Mouse (Mus musculus): ENCODE measurements around the gene Vmn2r90. TPM values are rescaled to one million over a fixed set of nuclear protein-coding genes. Genes with fewer than 3 reads are reported as not detected.
"Not testable (repeated sequence)": the region's sequence is repeated elsewhere in the genome, so short reads cannot be mapped to it uniquely, and the experiment has no call there.

Vmn2r90 gene
- not detected in 2 replicates for polyA plus RNA-seq (2012; ENCODE audit: insufficient read depth, insufficient read length, missing spikeins)

DNA sequence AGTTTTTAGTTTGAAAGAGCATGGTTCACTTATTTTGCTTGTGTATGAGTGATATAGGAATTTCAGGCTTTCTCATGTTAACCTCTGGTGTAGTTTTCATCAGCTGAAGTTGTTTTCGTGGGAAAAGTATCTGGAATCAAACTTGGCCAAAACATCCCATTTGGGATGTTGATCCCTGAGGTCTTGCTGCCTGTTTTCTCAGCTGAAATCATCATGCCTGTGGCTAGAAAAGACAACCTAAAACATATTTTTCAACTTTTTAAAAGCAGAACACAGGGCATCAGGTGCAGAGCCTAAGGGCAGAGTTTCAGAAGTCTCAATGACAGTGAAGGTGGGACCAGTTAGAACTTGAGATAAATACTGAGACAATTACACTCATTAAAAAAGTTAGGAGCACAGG is at the start of gene Vmn2r90:
Gene Vmn2r90 (plus strand): TSS at position 301 of the 400 bp plus-strand sequence.
- no peak within 1 kb of the TSS for H3K27ac ChIP-seq (ENCODE audit: insufficient read depth, low read depth, low read length)
- H3K4me1 ChIP-seq (ENCODE audit: control insufficient read depth, insufficient read depth, low read length) = peaks cover 2% of the 10 kb centered on the region; the same call in 1 of the 2 replicates
- no peak for TF ChIP-seq POLR2A (IDR thresholded peaks at IDR 0.05; ENCODE audit: borderline replicate concordance, low read depth, low read length)
- no peak for TF ChIP-seq CTCF (IDR thresholded peaks at IDR 0.05; ENCODE audit: low read depth, low read length)
- H3K4me3 ChIP-seq (ENCODE audit: insufficient read depth, low read length) = no peak within 1 kb of the TSS

DNA sequence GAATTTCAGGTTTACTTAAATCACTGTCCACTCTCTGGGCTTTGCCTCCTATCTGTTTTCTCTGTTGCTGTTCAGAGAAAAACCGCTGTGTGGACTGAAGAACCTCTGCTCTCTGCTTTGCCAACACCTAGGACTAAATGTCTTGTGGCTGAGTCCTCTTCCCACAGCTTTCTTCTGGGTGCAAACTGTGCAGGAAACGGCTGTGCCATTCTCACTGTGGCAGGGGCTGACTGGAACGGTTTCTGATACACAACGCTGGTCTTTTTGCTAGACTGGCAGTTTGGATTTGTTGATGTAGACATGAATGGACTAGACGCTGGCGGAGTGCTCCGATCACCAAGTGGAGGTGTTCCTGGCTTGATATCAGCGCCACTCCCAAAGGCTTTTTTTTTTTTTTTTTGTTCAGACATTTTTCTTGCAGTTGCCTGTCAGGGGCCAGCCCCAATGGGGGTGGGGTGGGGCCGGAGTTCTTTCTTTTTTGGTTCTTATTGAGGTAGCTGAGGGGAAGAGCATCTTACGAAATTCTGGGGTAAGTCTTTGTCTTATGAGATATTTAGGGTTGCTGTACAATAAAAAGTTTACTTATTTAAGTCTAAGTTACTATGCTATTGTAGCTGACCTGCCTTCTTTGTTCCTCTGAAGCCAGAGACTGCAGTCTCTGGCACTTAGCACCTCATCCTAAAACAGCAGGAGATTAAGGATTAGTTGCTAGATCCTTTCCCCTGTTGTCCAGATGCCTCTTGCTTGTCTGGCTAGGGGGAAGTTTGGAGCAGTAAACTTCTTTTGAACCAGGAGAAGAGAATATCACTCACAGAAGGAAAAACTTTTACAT is 48.3 kb upstream of the Vmn2r90 start:
- Histone ChIP-seq H3K27ac (ENCODE audit: insufficient read depth, low read depth, low read length) (no peak overlapping the region), H3K4me1 (ENCODE audit: control insufficient read depth, insufficient read depth, low read length) (no peaks in the 10 kb centered on the region), H3K4me3 (ENCODE audit: insufficient read depth, low read length) (no peak overlapping the region)
- TF ChIP-seq CTCF (IDR thresholded peaks at IDR 0.05; ENCODE audit: low read depth, low read length) (no peak), POLR2A (IDR thresholded peaks at IDR 0.05; ENCODE audit: borderline replicate concordance, low read depth, low read length) (no peak)

DNA sequence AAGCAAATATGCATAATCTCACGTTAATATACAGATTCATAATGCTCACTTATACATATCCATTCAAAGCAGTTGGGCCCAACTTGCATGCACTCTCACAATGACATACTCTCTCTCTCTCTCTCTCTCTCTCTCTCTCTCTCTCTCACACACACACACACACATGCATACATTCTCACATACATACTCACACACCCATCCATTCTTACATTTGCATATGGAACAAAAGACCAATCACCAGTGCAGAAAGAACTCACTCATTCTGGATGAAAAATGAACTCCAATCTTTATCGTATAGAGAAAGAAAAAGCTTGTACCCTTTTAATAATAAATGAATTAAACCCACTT is 47.7 kb upstream of the Vmn2r90 start:
- TF ChIP-seq POLR2A (IDR thresholded peaks at IDR 0.05; ENCODE audit: borderline replicate concordance, low read depth, low read length) (no peak), CTCF (IDR thresholded peaks at IDR 0.05; ENCODE audit: low read depth, low read length) (no peak)
- no peak overlapping the region for H3K4me3 ChIP-seq (ENCODE audit: insufficient read depth, low read length)
- H3K27ac ChIP-seq (ENCODE audit: insufficient read depth, low read depth, low read length) = no peak overlapping the region
- no peaks in the 10 kb centered on the region for H3K4me1 ChIP-seq (ENCODE audit: control insufficient read depth, insufficient read depth, low read length)

DNA sequence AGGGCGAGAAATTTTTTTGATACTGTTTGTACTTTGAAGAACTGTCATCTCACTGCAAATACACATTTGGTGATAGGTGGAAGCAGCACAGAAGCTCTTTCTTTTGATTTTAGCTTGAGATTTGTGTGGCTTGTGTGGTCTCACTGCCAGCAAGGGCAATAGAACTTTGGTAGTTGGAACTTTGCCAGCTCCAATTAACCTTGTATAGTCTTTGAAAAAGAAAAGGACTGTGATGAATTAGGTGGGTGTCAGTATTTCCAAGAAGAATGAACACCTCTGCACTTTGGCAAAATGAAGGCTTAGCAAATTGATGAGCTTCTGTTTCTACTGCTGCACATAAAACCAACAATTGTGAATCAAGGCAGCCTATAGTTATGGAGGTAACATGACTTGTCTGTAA is 24.8 kb upstream of the Vmn2r90 start:
- Histone ChIP-seq H3K4me3 (ENCODE audit: insufficient read depth, low read length) (no peak overlapping the region), H3K27ac (ENCODE audit: insufficient read depth, low read depth, low read length) (no peak overlapping the region), H3K4me1 (ENCODE audit: control insufficient read depth, insufficient read depth, low read length) (no peaks in the 10 kb centered on the region)
- TF ChIP-seq CTCF (IDR thresholded peaks at IDR 0.05; ENCODE audit: low read depth, low read length) = no peak
- no peak for TF ChIP-seq POLR2A (IDR thresholded peaks at IDR 0.05; ENCODE audit: borderline replicate concordance, low read depth, low read length)

DNA sequence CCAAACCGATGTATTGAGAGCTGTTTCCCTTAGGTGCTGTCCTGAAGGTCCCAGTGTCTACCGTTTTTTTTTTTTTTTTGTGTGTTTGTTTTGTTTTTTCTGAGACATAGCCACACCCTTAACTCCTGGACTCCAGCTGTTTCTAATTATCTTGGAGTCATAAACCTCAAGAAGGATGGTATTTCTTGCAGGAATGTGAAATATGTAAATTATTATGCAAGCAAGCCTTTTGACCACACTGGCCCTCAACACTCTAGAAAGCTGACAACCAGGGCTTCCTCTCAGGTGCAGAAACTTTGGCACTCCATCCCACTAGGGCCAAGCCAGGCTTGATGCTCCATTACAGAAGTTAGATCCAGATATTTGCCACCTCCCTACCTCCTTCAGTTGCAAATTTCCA is 12.9 kb upstream of the Vmn2r90 start:
- Histone ChIP-seq H3K4me3 (ENCODE audit: insufficient read depth, low read length) (no peak overlapping the region), H3K27ac (ENCODE audit: insufficient read depth, low read depth, low read length) (no peak overlapping the region), H3K4me1 (ENCODE audit: control insufficient read depth, insufficient read depth, low read length) (no peaks in the 10 kb centered on the region)
- no peak for TF ChIP-seq POLR2A (IDR thresholded peaks at IDR 0.05; ENCODE audit: borderline replicate concordance, low read depth, low read length)
- no peak for TF ChIP-seq CTCF (IDR thresholded peaks at IDR 0.05; ENCODE audit: low read depth, low read length)

DNA sequence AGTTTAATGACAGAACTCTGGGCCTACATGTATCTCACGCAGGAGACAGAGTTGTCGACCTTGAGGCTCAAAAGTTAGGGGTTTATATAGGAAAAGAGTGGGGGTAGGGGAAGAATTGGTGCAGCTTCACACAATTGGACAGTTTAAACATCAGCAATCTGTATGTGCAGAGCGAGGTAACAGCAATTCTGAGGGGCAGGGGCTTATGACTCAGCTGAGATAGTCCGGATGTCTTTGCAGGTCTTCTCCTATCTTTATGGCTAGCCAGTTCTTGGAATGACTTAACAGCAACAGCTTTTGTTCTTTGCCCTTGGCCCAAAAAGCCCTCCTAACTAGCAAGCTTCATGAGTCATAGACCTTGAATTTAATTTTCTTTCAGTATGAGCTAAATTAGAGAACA is 28.8 kb downstream of the Vmn2r90 start:
- not testable (repeated sequence) for H3K4me3 ChIP-seq (ENCODE audit: insufficient read depth, low read length); H3K4me1 ChIP-seq (ENCODE audit: control insufficient read depth, insufficient read depth, low read length); H3K27ac ChIP-seq (ENCODE audit: insufficient read depth, low read depth, low read length)

DNA sequence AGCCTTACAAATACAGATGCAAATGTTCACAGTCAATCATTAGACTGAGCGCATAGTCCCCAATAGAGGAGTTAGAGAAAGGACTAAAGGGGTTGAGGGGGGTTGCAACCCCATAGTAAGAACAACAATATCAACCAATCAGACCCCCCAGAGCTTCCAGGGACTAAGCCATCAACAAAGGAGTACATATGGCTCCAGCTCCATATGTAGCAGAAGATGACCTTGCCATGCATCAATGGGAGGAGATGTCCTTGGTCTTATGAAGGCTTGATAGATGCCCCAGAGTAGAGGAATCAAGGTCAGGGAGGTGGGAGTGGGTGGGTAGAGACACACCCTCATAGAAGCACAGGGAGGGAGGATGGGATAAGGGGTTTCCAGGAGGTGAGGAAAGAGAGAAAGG is 35.1 kb downstream of the Vmn2r90 start:
- Histone ChIP-seq H3K4me3 (ENCODE audit: insufficient read depth, low read length) (no peak overlapping the region), H3K4me1 (ENCODE audit: control insufficient read depth, insufficient read depth, low read length) (peaks cover 2% of the 10 kb centered on the region; the same call in 1 of the 2 replicates), H3K27ac (ENCODE audit: insufficient read depth, low read depth, low read length) (no peak overlapping the region)
- no peak for TF ChIP-seq CTCF (IDR thresholded peaks at IDR 0.05; ENCODE audit: low read depth, low read length)
- no peak for TF ChIP-seq POLR2A (IDR thresholded peaks at IDR 0.05; ENCODE audit: borderline replicate concordance, low read depth, low read length)

DNA sequence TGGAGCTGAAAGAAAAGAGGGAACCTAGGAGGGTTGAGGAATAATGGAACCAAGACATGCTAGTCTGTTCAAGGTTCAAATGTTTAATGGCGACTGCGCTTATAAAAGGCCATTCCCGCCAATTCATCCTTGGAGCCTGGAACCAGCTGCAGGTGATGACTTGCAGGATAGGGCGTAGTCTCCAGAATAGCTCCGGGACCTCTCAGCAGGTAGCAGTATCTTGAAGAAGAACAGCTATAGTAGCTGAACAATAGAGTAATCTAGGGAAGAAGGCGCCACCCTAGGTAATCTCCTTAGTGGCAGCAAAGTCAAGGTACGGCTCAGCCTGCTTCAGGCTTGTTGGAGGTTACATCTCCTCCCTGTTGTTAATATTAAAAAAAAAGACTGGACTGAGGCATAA is 35.8 kb downstream of the Vmn2r90 start:
- not testable (repeated sequence) for H3K27ac ChIP-seq (ENCODE audit: insufficient read depth, low read depth, low read length); H3K4me1 ChIP-seq (ENCODE audit: control insufficient read depth, insufficient read depth, low read length); H3K4me3 ChIP-seq (ENCODE audit: insufficient read depth, low read length)

DNA sequence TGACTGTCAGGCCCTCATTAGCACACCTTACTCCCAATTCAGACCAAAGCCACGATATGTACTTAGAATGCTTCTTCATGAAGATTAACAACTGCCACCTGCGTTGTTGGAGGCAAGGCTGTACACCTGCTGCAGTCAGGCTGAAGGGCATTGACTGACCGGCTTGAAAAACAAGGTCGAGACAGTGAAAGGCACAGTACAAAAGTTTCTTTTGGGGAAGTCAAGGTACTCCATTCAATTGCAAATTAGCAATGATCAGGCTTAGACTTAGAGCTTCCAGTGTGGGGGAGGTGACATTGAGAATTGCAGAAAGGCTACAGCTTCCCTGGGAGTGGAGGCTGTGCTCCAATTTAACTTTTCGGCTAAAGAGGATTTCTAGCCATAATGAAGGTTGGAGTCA is 36.4 kb downstream of the Vmn2r90 start:
- H3K27ac ChIP-seq (ENCODE audit: insufficient read depth, low read depth, low read length); H3K4me3 ChIP-seq (ENCODE audit: insufficient read depth, low read length); H3K4me1 ChIP-seq (ENCODE audit: control insufficient read depth, insufficient read depth, low read length): not testable (repeated sequence)

DNA sequence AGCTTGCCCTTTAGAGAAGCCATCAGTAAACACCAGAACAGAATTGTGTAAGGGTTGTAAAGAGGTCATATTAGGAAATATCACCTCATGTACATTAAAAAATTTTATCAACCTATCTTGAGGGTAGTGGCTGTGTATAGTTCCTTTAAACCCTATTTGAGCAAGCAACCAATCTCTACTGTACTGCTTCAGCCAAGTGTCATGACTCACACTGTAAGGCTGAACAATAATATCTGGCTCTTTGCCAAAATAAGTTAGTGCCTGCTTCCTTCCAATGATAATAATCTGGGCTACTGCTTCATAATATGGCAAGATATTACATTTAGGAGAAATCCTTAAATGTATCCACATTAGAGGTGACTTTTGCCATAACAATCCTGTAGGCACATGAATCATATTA is 38.0 kb downstream of the Vmn2r90 start:
- not testable (repeated sequence) for H3K27ac ChIP-seq (ENCODE audit: insufficient read depth, low read depth, low read length); H3K4me3 ChIP-seq (ENCODE audit: insufficient read depth, low read length); H3K4me1 ChIP-seq (ENCODE audit: control insufficient read depth, insufficient read depth, low read length)

DNA sequence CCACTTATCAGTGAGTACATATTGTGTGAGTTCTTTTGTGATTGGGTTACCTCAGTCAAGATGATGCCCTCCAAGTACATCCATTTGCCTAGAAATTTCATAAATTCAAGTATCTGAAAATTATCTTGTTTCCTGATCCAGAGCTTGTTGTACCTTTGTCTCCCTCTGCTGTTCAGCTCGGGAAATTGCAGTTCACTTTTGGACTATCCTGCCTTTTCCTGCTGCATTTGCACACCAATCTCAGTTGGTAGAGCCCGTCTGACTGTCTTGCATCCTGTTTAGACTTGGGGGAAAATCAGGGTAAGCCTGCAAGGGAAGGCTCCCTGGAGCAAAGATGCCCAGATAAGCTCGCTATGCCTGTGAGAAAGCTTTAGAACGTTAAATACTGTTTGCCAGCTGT is 45.8 kb downstream of the Vmn2r90 start:
- H3K27ac ChIP-seq (ENCODE audit: insufficient read depth, low read depth, low read length); H3K4me1 ChIP-seq (ENCODE audit: control insufficient read depth, insufficient read depth, low read length); H3K4me3 ChIP-seq (ENCODE audit: insufficient read depth, low read length): not testable (repeated sequence)
